Mouse (Mus musculus) T-helper 17 cell (primary cell): ENCODE measurements around the gene Dimt1.
"Not testable (repeated sequence)": the region's sequence is repeated elsewhere in the genome, so short reads cannot be mapped to it uniquely, and the experiment has no call there.

Source experiments
- in situ Hi-C, 2 experiments: fragments of 300-600 bp; cut with MboI, MseI; formaldehyde crosslinking; loops; 1 replicate in 1 of 2; 2 replicates in 1 of 2; pipeline ENCODE4 v1.15.1; 2025; ENCODE audit warnings: high pct_unique_total_duplicates in 2 of 2

Dimt1 gene

DNA sequence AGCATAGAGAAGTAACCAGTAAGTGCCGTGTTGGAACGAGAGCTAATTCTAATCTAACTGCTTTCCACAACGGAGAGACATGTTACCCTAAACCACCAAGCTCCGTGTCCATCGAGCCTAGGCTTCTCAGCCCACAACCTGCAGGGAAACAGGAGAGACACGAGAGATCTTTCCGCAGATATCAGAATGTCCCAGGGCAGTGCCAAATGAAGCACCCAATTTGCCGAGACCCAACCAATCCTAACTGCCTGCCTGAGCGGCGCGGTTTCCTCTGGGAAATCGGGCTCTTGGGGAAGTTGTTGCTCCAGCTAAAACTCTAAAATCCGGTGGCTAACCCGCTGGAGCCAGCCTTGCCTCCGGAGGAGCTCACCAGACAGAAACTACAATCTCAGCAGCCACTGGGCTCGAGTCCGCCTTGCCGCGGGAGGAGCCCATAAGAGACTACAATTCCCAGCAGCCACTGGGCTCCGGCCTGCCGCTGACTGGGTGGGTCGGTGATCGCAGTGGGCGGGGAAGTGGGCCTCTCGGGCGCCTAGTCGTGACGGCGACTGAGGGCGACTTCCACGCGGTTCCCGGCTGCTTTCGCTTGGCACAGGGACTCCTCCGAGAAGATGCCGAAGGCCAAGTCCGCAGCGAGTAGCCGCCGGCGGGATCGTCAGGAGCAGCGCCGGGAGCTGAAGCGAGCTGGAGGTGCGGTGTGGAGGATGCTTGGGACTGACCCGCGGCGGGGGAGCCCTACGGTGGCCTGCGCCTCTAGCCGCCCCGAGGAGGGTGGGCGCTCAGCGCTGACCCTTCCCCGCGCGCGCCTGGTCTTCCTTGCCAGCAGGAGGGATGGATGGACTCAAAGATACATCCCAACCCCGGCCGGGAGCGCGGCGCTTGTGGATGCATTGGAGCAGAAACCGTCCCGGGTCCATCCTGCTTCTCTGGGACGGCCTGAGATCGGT lies at the start of gene Dimt1:
Gene Dimt1, plus strand, starts transcription at position 534 of the 947 bp plus-strand sequence.
- in situ Hi-C loops = loop anchor here (5.0 kb wide), 2 partner anchors 155 to 160 kb away; no protein-coding TSS in a partner anchor

DNA sequence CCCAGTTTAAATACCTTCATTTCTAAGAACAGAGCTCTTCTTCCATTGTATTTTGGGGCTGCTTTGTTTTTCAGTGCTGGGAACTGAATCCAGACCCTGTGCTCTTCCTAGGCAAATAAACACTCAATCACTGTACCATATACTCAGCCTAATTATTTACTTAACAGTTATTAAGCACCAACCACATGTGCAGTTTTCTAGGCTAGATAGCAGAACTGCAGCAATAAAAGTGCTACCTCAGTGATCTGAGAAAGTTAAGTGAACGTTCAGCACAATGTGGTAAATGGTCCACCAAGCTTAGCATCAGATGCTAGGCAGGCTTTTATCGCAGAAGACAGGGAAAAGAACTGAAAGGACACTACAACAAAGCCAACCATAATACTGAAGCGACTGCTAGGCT lies 42.3 kb upstream of the Dimt1 start:
- in situ Hi-C loops = no loop called here

DNA sequence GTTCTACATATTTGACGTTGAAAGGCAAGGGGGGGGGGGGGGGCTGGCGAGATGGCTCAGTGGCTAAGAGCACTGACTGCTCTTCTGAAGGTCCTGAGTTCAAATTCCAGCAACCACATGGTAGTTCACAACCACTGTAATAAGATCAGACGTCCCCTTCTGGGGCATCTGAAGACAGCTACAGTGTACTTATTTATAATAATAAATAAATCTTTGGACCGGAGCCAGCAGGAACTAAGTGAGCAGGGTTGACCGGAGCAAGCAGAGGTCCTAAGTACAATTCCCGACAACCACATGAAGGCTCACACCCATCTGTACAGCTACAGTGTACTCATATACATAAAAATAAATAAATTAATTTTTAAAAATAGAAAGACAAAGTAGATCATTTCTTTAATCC lies 41.8 kb upstream of the Dimt1 start:
- in situ Hi-C loops = not testable (repeated sequence)

DNA sequence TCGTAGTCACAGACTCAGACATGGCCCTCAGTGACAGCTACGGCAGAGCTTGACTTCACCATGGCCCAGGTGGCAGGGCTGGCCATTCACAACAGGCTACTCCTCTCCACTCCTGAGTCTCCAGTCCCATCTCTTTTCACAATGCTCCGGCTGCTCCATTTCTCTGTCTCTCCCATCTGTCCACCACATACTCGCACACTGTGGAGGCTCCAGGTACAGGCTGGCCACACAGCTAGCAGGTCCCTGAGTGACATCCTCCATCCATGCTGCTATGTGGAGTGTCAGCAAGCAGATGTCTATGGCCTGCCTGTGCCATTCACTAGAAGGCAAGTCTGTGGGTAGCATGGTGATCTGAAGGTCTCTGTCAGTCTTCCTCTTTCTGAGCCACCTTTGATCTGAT lies 39.7 kb upstream of the Dimt1 start:
- in situ Hi-C loops = no loop called here

DNA sequence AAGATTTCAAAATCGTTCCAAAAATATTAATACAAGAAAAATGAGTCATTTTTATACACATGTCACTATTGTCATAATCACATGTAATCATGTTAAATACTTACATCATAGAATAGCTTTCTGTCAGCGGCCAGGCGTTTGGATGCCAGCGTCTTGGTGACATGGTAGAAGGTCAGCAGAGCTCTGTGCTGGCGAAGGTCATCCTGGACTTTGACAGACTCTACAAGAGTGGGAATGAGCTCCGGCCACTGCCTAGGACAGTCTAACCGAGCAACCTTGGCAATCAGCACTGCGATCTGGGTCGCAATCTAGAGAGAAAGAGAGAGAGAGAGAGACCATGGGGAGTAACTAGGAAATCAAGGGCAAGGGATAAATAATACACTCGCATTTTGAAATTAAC lies 36.8 kb upstream of the Dimt1 start:
- in situ Hi-C loops = no loop called here

DNA sequence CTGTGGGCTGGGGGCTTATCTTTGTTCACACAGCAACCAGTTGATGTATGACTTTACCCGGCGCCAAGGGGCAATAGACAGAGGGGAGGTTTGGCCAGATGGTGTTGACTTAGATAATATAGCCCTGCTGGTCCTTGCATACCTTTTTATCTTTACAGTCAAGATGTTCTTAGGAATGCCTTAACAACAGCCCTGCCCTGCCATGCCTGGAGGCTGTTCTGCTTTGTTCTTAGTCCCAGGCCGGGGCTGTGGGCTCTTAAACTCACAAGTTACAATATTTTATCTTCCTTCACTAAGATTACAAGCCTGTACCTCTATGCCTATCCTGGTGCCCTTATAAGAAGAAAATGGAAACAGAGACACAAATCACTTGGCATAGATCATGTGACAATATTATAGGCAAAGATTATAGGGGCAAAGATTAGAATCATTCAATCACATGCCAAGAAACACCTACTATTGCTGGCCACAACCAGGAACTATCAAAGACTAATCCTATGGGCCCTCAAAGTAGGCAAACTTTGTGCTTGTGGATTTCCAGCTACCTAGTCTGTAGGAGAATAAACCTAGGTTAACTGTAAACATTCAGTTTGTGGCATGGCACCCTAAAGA lies 33.7 kb upstream of the Dimt1 start:
- in situ Hi-C loops = no loop called here

DNA sequence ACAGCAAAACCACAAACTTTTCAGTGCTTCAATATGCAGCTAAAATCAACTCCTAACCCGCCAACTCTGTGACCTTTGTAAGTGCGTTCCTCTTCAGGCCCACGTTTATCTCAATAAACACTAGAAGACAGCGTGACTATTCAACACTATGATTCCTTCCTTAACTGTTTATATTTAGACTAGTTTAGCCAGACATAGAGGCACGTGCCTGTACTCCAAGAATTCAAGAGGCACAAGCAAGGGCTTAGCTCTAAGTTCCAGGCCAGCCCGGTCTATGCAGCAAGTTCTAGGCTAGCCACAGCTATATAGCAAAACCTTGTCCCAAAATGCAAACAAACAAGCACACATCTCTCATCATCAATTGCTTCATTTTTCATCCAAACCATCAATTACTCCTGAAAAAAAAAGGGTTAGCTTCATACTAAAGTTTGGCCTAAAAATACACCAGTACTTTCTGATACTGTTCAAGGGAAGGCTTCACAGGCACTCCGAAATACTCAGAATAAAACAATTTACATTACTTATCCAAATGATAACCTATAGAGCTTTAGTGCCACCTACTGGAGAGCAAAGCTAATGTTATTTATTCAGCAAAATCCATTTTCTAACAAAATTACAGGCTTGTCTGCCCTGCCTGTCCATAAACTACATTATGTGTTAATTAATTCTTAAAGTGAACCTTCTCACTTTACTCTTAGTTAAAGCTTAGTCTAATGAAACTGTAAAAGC lies 28.4 kb upstream of the Dimt1 start:
- in situ Hi-C loops = no loop called here

DNA sequence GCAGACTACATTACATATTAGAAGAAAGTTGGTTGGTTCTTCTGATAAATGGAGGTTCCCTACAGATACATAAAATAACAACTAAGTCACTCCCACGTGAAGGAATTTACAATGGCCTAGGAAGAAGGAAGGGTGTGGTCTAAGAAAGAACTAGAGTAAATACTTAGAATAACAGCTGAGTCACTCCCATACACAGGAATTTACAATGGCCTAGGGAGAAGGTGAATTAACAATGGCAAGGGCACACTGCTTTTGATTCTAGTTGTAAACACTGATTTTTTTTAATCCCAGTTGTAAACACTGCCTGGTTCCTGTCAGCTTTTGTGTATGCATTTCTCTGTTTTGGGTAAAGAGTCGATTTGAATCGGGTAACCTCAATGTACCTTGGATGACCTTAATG lies 21.0 kb upstream of the Dimt1 start:
- in situ Hi-C loops = not testable (repeated sequence)

DNA sequence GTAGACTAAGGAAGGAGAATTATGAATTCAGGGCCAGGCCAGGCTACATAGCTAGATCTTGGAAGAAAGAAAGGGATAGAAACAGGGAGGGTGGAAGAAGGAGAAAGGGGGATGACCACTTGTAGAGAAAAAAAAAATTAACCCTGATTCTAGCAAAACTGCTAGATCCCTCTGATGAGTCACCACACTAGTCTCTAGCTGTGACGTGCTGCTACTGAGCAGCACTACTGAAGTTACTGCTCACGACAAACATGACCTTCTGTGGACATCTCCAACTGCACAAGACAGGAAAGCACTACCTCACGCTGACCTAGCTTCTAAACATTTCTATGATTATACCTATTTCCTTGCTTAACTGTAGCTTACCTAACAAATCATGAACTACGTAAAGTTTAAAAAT lies 18.6 kb upstream of the Dimt1 start:
- in situ Hi-C loops = no loop called here

DNA sequence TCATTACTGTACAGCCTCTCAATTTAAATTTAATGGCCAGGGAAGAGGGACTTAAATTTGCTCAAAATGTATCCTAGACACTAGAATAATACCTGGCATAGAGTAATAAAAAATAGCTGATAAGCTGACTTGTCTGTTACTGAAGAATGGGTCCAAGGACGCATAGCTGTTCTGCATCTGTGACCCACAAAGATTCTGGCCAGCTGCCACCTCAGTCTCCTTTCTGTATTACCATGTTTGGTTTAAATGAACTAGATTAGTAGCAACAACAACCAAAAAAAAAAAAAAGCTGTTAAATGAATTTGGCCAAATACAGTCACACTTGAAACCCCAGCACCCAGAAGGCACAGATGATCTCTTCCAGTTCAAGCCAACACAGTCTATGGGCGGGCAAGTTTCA lies 17.7 kb upstream of the Dimt1 start:
- in situ Hi-C loops = no loop called here

DNA sequence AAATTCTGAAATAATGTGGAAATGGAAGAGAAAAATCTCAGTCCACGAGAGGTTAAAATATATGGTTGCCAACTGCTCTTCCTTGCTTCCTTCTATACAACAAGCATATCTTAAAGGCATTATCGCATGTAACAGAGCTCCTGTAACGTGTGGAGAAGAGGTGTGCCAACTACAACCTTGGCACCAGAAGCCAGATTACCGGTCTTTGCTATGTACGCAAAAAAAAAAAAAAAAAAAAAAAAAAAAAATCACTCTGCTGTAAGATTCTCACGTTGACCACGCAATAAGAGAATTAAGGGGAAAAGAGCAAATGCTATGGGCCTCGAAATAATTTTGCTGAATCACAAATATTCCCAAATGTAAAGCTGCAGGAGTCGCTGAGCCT lies 11.1 kb upstream of the Dimt1 start:
- in situ Hi-C loops = no loop called here

DNA sequence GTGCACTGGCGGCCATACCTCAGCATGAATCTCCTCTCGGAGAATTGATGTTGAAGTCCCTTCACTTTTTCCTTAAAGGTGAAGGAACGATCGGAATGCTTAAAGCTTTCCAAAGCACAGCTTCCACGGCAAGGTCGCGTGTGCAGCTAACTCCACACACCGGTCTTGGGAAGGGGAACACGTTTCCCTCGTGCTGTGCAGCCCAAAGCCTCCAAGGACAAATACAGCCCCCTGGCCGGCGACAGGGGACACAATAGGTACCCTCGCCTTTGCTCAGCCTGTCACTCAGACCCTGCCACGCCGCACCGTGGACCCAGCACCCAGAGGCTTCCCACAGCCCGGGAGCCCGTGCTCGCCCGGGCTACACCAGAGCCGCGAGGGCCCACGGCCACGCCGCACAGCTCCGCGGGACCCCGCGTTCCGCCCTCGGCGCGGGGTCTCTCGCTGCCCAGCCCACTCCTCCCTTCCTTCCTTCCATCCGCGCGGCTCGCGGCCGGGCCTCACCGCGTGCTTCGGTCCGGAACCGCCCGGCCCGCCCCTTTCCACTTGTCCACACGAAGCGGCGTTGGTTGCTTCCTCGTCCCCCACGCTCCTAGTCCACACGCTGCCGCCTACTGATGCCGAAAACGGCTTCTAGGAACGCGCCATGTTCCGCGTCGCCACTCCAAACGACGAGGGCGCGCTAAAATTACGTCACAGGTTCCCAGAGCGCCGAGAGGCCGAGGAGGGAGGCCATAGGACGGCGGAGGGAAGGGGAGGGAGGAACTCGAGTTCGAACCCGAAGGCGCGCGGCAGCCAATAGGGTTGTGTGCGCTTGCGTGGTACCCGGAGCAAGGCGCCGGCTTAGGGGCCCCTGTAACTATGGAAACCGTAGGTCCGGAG lies 10.4 kb upstream of the Dimt1 start, which contains the start of gene Ipo11:
Gene Ipo11, minus strand, starts transcription at position 703 of the 882 bp plus-strand sequence.
- in situ Hi-C loops = no loop called here

DNA sequence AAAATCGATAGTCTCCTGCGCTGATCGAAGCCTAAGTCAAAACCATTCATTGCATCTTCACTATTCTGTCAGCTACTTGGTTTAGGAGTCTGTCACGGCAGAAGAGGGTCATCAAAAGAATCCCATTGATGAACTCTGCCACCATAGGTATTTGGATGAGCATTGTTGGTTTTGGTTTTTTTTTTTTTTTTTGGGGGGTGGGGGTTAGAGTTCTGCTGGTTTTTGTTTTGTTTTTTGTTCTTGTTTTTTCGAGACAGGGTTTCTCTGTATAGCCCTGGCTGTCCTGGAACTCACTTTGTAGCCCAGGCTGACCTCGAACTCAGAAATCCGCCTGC lies 9.8 kb upstream of the Dimt1 start:
- in situ Hi-C loops = no loop called here

DNA sequence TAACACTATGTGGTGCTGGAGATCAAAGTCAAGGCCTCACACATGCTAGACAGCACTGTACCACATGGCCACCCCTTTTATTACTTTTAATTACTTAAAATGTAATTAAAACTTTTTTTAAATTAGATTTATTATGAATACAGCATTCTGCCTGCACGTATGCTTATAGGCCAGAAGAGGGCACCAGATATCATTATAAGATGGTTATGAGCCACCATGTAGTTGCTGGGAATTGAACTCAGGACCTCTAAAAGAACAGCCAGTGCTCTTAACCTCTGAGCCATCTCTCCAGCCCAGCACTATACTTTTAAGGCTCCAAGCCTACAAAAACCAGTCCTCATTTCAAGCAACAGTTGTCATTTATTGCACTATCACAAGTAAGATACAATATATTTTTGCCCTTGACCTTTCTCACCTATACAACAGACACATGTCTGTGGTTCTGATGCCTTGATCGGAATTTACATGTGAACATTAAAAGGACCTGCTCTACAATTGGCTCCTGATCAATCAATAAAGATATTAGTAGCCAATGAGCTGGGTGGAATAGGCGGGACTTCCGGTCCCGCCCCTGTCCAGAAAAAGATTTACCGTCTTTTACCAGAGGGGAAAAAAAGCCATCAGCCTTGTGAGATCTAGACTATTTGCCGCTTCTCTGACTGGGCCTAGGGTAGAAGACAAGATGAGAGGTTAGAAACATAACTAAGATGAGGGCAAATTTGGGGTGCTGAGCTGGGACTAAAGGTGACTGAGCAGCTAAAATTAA lies 5.5 kb upstream of the Dimt1 start:
- in situ Hi-C loops = no loop called here

DNA sequence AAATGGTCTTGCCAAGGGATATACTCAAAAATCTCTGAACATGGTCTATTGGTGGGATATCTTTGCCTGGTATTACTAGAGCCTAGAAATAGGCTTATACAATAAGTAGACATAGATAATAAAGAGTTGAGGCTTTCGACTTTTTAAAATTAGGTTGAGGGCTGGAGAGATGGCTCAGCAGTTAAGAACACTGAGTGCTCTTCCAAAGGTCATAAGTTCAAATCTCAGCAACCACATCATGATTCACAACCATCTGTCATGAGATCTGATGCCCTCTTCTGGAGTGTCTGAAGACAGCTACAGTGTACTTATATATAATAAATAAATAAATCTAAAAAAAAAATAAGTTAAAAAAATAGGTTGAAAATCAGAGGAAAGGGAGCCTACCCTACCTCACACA lies 4.2 kb upstream of the Dimt1 start:
- in situ Hi-C loops = no loop called here

DNA sequence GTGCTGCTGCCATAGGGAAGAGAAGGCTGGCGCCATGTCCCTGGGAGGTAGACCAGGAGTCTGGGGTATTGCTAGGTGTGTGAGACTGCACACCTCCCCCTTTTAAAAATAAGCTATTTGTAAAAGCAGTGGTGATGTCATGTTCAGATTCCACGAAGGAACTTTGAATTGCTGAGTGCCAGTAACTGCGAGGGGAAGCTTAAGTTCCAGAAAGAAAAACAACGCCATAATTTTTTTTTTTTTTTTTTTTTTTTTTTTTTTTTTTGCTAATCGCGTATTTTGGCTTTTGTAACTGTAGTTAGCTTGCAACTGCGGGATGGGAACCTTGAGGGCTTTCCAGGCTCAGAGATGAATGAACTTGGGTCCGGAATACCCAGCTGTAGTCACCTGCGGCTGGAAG lies 1.4 kb upstream of the Dimt1 start:
- in situ Hi-C loops = loop anchor here (5.0 kb wide), 2 partner anchors 157 to 162 kb away; no protein-coding TSS in a partner anchor

DNA sequence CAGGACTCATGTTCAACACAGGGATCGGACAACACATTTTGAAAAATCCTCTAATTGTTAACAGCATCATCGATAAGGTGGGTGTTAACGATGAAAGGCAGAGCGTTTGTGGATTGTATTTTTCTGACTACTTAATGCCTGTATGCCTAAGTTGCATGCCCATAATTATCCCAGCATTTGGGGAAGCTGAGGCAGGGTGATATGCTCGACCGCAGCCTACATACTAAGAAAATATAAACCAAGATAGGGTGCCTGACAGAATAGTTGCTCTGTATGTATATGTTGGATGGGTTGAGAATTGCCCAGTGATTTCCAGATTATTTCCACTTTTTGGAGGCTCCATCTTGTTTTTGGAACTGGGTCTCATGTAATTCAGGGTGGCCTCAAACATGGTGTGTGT lies 656 bp downstream of the Dimt1 start:
- in situ Hi-C loops = loop anchor here (5.0 kb wide), 2 partner anchors 155 to 160 kb away; no protein-coding TSS in a partner anchor

DNA sequence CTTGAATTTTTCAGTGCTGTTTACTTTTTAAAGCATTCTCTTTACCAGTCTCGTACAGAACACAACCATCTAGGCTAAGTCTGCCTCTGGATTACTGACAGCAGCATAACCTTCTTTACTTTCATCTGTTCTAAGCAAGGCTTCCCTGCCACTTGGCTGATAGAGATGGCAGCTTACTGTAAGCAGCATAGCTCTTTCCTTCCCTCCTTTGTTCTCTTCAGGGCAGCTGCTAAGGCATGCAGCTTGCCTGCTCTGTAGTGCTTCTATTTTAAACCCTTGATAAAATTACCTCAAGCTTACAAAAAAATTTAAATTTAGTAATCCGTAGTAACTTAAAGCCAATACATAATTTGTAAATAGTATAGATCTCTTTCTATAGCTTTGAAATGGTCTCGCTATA lies 8.0 kb downstream of the Dimt1 start:
- in situ Hi-C loops = no loop called here

DNA sequence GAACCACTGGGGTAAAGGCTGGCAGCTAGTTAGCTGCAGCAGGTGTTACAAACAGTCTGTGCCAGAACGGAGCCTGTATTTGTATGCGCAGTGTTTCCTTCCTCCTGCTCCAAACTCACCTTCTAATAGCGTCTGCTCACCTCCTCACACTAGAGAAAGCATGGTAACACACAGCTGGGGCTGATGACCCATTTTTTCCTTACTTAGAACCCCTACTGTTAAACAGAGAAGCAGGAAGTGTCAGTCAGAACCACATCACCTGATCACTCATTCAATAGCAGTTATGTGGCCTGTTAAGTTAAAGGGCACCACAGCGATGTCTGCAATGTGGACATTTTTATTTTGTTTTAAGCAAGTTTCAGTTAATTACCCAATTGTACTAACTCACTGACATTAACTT lies 10.6 kb downstream of the Dimt1 start:
- in situ Hi-C loops = no loop called here

DNA sequence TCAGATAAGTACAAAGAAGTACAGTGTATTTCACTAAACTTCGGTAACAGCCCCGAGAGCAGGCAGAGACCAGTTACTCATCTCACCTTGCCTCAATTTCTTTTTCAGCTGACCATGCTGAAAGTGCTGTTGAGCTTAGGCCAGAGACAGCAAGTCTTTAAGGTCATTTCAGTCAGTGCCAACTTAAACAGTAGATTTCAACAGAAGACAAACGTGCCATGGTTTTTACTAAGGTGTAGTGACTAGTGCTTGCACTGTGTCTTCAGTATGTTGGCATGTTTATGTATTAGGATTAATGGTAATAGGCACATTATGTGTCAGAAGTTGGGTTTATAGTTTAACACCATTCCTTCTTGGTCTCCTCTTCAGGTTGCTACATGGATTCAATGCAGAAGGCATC lies 11.4 kb downstream of the Dimt1 start:
- in situ Hi-C loops = no loop called here

DNA sequence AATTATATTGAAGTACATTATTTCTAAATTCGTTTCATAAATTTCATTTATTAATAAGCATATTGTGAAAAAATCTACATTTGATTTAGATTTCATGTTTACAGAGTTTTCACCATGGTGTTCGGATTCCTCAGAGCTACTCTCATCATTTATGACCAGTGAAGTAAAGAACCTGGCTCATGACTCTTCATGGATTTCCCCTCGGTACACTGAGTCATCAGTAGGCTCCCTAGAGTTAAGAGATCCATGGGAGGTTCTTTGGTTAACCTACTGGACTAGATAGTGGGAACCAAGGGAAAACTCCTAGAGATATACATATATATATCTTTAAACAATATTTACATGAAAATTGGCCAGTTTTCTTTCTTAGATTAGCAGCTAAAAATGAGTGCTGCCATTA lies 13.6 kb downstream of the Dimt1 start:
- in situ Hi-C loops = no loop called here
